Mouse (Mus musculus): ENCODE results near the gene Pdpn. TPM values are rescaled to one million over a fixed set of nuclear protein-coding genes. Genes with fewer than 3 reads are reported as not detected.
A peak's percentile ranks its signal among the peaks of the same experiment; 100 is the strongest.

Pdpn gene
- polyA plus RNA-seq, 1 experiment, result 15.7 TPM

- DNase-seq (ENCODE audit: extremely low spot score in 1 of 2, low spot score in 1 of 2), result no peak
These were observed 51.3 kb downstream of the Pdpn start for GRCm38 (mm10) chr4:143248050-143248449.

GRCm38 (mm10) chr4:143241294-143241693 lies 58.1 kb downstream of the Pdpn start:
- no peak for DNase-seq (ENCODE audit: extremely low spot score in 1 of 2, low spot score in 1 of 2)

GRCm38 (mm10) chr4:143239615-143240201 lies 59.7 kb downstream of the Pdpn start:
- no peak for DNase-seq (ENCODE audit: extremely low spot score in 1 of 2, low spot score in 1 of 2)

GRCm38 (mm10) chr4:143239117-143239516 lies 60.2 kb downstream of the Pdpn start:
- no peak for DNase-seq (ENCODE audit: extremely low spot score in 1 of 2, low spot score in 1 of 2)

- DNase-seq (ENCODE audit: extremely low spot score in 1 of 2, low spot score in 1 of 2), result peak in 1 of 2 experiments; percentile 62
These were observed 60.9 kb downstream of the Pdpn start for GRCm38 (mm10) chr4:143238241-143239031.

GRCm38 (mm10) chr4:143231790-143232422 lies 67.5 kb downstream of the Pdpn start:
- no peak for DNase-seq (ENCODE audit: extremely low spot score in 1 of 2, low spot score in 1 of 2)

- DNase-seq (ENCODE audit: extremely low spot score in 1 of 2, low spot score in 1 of 2), result no peak
These were observed 68.3 kb downstream of the Pdpn start for GRCm38 (mm10) chr4:143231110-143231509.

GRCm38 (mm10) chr4:143227976-143228375 lies 71.4 kb downstream of the Pdpn start:
- no peak for DNase-seq (ENCODE audit: extremely low spot score in 1 of 2, low spot score in 1 of 2)

- no peak for DNase-seq (ENCODE audit: extremely low spot score in 1 of 2, low spot score in 1 of 2)
These were observed 73.5 kb downstream of the Pdpn start for GRCm38 (mm10) chr4:143225886-143226285.

GRCm38 (mm10) chr4:143219316-143219751 lies 80.0 kb downstream of the Pdpn start:
- no peak for DNase-seq (ENCODE audit: extremely low spot score in 1 of 2, low spot score in 1 of 2)

- DNase-seq (ENCODE audit: extremely low spot score in 1 of 2, low spot score in 1 of 2), result no peak
These were observed 80.5 kb downstream of the Pdpn start for GRCm38 (mm10) chr4:143218858-143219257.

Other genes with a start within 250 kb of the Pdpn start
- 19.2 and 19.6 TPM in 2 replicates for gene Prdm2, start 86.6 kb downstream of the Pdpn start, polyA plus RNA-seq (2012; rRNA removed)
- 2.8 and 3.9 TPM in 2 replicates for gene Lrrc38, start 50.2 kb upstream of the Pdpn start, polyA plus RNA-seq (2012; rRNA removed)
- gene Pramel1, start 94.9 kb upstream of the Pdpn start, polyA plus RNA-seq (2012; rRNA removed), result 0.06 and 0.11 TPM in 2 replicates
- 9.4 and 9.5 TPM in 2 replicates for gene Pramef8, start 112.9 kb upstream of the Pdpn start, polyA plus RNA-seq (2012; rRNA removed)
- not detected in 2 replicates for gene Oog4, start 150.8 kb upstream of the Pdpn start, polyA plus RNA-seq (2012; rRNA removed)
- not detected in 2 replicates for gene Gm13043, start 211.8 kb upstream of the Pdpn start, polyA plus RNA-seq (2012; rRNA removed)
- gene Gm13040, start 236.4 kb upstream of the Pdpn start, polyA plus RNA-seq (2012; rRNA removed), result not detected in 2 replicates